Mouse (Mus musculus) adrenal gland, adult (tissue): ENCODE measurements around the gene Mon2.
A peak's percentile ranks its signal among the peaks of the same experiment; 100 is the strongest.

ENCODE experiments used
- DNase-seq, 2 experiments: peaks; one replicate each; pipeline ENCODE4 v3.0.0; 2022 to 2023; ENCODE audit warnings: low spot score in 1 of 2; ENCODE audit not compliant: inconsistent age in 2 of 2

The Mon2 gene

DNA sequence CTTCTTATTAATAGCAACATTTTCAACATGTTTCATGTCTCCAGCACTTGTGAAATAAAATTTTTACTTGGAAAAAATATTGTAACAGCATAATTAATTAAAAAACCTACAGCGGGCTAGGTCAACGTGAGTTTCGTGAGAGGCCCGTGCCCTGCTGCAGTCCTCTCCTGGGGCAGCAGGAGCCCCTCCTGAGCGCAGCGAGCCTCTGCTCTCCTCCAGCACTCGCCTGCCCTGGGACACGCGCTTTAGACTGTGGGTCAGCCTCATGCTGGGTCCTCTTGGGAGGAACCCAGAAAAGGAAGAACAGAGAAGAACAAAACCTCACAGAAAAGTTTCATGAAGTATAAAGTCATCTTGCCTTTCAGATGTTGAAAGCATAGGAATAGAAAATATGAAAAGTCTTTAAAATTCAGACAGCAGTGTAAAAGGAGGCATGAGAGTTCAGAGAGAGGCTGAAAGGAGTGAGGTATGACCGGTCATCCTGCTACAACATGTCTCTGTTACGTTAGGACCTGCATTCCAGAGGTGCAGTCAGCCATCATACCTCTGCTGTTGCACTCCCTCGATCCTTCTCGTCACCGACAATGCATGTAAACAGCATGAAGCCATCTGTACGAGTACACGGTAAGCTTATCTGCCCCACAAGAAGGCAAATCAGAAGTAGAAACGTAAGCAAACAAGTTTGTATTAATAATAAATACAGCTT lies 81.8 kb downstream of the Mon2 start:
- DNase-seq = no peak

DNA sequence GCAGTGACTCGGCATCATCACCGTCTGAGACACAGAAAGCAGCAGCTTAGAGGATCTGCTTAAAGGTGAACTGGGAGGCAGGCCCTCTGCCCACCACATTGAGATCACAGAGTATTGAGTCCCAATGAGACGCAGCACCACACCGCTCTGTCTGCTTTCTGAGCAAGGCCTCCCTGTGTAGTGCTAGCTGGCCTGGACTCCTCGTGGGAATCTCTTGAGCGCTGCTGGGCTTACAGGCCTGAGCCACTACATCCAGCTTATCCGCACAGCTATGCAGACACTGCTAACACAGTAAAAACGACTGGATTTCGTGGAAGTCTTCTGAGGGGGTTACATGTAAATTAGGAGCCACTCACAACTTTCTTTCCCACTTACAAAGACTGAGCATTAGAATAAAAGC lies 84.7 kb downstream of the Mon2 start:
- DNase-seq = no peak

DNA sequence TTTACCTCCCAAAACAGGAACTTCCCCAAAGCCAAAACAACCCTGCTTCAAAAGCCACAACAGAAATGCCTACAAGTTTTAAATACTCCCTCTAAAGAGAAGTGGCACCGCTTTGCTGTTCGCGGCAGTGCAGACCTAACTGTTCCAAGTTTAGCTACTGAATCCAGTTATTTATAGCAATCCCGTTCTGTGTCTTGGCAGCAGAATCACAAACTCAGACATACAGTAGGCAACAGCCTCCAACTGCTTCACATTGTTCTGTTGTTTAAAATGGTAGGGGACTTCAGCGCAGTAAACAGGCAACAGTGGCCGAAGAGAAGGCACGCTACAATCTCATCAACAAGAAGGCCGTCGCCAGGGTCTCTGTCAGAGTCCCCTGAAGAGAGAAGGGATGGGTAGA lies 85.3 kb downstream of the Mon2 start:
- no peak for DNase-seq

DNA sequence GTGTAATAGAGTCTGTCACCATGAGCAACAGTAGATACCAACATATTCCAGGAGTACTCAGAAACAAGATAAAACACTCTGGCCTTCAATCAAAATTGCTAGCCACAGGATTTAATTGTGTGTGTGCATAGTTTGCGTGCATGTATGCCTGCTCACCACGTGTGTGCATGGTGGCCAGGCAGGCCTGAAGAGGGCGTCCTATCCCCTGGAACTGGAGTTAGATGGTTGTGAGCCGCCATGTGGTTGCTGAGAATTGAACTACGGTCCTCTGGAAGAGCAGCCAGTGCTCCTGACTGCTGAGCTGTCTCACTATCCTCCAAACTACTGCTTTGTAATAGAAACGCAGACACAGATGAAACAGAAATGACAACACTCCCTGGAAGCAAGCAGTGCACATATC lies 85.7 kb downstream of the Mon2 start:
- no peak for DNase-seq

DNA sequence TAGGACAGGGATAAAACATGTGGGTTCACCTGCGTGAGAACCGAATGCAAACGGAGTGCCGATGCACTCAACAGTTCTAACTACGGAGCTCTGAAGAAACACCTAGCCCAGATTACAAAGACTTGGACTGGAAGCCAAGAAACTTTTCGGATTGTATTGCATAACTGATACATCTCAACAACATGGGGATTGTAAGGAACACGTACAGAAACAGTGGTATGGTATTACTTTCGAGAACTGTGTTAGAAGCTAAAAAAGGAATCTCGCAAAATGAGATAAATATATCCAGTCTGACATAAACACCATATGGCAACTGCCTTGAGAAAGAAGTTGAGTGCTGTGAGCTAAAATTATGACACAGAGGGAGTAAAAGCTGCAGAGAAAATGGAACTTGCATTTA lies 86.4 kb downstream of the Mon2 start:
- DNase-seq = no peak

DNA sequence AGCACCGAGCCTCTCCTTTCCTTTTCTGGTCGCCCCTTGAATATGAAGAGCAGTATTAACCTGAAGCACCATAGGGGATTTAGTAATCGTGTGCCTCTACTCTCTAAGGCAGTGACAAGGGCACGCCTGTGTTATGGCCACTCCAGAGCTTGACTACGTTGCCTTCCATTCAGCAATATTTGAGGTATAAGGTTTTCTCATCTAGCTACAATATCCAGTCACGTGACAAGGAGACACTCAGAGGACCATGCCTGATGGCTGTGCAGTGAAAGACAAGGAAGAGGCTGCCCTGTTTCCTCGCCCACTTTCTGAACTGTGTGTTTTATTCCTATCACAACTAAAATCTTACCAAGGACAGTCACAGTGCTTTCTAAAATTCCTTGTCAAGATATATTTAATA lies 87.9 kb downstream of the Mon2 start:
- DNase-seq = peak in 1 of 2 experiments; percentile 47

DNA sequence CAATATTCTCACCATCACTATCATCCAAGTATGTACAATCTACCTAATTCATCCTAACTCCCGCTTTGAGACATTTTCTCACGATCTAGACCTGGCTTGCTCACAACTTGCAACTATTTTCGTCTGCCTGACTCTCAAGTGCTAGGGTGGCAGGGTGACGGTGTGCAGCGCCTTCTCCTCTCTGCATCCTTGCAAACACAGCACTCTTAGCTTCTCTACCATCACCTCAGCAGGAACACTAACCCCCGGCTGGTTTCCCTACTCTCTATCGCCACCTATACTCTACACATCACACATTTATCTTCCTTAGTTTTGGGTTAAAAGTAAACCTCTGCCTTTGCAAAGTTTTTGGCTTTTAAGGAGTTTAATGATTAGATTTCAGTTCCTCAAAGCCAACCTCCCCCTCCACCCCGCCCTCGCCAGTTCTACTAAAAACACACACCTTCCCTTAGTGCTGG lies 88.6 kb downstream of the Mon2 start:
- peak; percentile 40 to 87 for DNase-seq

DNA sequence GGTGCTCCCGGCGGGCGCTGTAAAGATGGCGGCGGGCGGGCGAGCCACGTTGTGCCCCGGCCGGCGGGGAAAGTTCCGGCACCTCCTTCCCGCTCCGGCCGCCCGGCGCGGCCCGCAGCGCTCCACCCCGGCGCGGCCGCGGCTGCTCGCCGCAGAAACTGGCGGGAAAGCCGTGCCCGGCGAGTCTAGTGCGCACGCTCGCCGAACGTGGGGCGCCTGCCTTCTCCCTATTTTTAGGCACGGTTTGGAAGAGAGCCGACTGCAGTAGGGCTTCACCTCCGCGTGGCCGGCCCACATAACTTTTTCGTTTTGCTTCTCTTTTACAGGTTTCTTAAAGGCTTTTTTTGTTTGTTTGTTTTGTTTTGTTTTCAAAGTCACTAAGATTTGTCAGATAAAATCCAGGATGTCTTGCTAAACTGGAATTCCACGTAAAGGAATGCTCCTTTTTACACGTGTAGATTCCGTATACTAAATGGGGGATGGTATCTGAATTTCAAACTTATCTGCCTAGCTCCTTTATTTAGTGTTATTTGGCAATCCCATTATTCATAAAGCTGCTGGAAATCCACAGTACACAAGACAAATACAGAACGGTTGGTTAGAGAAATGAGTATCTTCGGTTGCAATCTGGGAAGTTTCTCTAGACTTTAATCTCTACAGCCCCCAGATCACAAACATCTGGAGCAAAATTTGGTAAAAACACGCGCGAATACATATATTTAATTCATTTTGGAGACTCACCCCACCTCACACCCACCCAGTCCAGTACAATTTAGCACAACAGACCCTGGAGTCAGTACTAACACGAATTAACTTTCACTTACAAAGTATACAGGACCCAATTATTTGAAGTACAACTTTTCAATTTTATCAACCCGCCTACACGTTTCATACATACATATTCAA lies 89.7 kb downstream of the Mon2 start:
- DNase-seq = peak; percentile 87 to 95

DNA sequence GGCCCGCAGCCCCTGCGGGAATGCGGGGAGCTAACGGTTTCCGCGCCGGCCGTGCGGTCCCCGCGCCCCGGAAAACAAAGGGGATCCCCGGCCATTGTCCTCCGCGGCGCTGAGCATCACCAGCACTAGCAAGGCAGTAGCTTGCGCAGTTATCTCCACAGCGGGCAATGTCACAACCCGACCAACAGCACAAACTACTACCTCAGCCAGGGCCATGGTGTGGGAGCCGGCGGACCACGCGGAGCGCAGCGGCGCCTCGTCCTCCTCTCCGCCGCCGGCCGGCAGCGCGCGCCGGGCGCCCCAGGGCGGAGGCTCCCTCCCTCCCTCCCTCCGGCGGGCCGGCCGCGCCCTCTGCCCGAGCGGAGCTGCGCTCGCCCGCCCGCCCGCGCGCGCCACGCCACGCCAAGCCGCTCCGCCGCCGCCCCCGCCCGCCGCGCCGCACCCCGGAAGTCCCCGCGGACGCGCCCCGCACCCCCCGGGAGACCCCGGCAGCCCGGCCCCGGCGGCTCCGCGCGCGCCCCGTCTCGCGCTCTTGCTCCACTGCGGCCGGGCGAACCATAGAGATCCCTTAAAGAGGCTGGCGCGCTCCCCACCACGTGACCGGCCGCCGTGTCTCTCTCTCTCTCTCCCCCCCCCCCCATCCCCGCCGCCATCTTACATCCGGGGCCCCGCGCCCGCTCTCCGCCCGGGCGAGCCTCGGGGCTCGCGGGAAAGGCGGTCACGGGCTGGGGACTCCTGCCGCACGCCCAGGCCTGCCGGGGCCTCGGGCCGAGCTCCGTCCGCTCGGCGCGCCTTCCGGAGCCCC lies 90.6 kb downstream of the Mon2 start:
- DNase-seq = peak; percentile 85 to 94

DNA sequence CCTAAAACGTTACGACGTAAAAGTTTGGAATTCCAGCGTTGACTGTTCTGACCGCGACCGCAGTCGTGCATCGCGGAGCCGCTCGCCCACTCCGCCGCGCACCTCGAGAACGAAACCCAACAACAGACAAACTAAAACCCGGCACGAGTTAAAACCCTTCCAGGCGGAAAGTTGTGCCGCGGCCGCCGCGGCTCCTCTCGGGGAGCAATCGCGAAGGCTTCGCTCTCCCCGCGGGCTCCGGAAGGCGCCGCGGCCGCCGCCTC lies 91.1 kb downstream of the Mon2 start:
- no peak for DNase-seq

DNA sequence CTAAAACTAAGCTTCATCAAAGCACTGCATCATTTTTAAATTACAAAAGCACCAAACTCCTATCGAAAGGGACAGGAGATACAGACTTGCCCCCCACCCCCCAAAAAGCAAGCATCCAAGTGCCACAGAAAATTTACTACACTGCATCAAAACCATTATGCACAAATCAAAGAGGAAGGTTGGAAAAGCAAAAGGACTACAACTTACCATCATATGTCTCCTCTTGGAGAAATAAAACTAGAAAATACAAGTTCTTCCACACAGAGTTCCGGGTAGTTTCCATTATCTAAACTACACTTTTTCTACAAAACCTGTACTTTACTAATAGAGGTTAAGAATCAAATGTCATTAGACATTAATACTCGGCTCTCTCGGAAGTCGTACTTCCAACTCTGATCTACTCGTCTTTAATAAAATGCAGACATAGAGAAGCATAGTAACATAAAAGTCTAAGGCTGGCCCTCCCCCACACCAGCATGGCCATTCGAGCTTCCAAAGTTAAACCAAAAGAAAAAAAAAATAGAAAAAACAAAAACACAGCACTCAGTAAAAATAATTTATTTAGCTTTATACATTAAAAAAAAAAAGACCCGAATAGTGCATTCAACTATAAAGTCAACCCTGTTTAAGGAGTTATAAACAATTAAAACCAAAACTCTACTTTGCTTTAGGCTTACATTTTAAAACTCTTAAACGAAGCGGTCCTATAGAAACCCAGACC lies 91.6 kb downstream of the Mon2 start:
- peak in 1 of 2 experiments; percentile 61 for DNase-seq

DNA sequence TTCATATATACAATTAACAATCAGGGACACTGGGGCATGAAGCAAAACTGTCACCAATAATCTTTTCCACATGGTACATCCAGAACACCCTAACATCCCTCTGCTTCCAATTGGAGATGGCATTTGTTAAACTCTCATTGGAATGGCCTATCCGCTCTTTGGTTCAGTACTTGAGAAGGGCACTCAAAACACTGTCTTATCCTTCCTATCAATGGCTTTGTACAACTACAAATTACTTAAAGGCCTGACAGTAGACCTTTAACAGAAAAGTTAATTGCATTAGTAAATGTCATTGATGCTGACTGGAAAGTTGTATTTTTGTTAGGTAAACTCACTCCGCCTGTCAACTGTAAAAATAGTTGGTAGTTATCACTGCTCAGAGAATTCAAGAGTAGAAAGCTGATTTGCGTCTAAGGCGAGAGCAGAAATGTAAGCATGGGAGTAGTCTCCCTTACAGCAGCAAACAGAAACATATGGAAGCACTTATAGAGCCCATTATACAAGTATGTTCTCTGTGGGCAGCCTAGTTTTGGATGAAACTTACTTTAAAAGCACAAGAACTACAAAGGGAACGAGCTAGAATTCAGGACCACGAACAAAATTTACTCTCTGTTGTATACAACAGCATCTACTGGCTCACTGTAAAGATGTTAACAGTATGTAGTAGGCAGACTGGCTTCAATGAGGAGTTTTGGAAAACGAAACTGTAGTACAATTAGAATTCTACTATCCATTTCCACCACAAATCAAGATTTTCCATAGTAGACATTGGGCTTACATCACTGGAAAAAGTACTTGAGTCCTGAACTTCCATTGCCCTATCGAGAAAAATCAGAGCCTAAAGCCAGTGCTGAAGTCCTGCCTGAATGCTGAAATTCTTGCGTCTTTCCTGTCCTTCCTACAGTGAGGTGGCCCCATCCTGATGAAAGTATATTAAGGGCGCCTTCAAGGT lies 92.5 kb downstream of the Mon2 start:
- peak in 1 of 2 experiments; percentile 70 for DNase-seq

DNA sequence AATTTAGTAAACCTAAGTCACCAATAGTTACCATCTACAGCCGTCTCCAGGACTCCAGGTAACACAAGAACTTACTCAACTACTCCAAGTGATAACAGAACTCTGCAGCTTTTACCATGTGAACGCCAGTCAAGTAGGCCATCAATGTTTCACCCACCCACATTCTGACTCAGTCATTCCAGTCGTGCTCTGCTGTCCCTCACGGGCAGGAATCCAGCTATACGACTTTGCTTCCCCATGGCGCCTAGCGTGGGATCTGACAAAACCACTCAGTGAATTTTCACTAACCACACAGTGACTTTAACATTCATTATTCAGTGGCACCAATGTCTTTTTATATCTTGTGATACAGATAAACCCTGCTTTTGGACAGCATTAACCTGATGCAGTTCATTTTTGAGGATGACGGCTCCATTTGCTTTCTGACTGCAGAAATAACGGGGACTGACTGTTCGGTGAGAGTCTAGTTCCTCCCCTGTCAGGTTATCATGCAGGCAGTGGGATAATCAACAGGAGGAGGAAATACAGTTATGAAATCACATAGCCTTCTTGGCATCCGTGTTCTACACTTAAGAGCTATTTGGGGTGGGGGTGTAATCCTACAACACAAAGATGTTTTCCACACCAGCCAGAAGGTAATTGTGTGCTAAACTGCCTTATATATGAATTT lies 93.3 kb downstream of the Mon2 start:
- DNase-seq = peak in 1 of 2 experiments; percentile 35

DNA sequence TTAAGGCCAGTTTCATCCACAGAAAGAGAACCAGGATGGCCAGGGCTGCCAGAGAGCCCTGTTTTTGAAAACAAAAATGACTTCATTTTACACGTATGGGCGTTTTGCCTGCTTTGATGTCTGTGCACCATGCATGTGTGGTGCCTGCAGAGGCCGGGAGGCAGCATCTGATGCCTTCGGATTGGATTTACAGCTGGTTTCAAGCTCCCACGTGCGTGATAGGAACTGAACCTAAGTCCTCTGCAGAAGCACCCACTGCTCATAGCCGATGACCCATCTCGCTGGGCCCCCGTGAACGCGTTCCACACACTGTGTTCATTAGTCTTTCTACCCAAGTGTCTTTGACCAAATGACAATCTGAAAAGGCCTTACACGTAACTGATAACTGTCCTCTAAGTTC lies 96.2 kb downstream of the Mon2 start:
- no peak for DNase-seq

DNA sequence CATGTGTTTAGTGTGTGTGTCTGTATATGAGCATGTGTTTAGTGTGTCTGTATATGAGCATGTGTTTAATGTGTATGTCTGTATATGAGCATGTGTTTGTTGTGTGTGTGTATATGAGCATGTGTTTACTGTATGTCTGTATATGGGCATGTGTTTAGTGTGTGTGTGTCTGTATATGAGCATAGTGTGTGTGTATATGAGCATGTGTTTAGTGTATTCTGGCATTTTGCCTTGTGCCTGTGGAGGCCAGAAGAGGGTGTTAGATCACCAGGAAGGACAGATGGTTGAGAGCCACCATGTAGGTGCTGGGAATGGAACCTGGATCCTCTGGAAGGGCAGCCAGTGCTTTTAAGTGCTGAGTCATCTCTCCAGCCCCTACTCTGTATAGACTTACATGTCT lies 96.9 kb downstream of the Mon2 start:
- no peak for DNase-seq

DNA sequence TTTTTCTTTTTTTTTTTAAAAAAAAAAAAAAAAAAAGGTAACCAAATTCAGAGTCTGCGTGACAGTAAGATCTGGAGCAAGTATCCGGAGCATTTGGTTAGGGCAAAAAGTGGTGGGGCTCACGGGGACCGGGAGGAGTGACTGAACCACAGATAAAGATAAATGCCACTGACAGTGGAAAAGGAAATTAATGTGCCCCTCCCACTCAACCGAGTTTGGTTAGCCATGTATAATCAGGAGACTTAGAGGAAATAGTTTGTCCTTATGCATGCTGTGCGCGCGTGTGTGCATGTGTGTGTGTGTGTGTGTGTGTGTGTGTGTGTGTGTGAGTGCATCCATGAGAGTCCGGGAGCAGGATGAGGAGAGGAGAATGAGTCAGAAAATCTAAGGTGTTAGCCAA lies 100.3 kb downstream of the Mon2 start:
- DNase-seq = no peak

DNA sequence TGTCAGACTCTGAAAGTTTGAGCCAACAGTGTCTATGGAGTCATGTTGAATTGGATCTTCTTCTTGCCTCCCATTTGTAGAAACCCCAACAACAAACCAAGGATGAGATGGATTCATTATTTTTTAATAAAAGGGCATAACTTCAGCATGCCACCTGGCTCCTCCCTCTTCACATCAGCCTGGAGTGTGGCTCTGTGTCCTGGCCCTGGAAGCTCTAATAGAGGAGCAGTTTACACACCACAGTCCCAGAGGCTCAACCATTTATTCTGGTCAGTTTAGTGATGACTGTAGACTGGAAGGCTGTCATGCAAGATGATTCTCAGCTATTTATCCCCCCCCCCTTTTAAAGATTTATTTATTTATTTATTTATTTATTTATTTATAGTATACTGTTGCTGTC lies 103.1 kb downstream of the Mon2 start:
- DNase-seq = no peak

DNA sequence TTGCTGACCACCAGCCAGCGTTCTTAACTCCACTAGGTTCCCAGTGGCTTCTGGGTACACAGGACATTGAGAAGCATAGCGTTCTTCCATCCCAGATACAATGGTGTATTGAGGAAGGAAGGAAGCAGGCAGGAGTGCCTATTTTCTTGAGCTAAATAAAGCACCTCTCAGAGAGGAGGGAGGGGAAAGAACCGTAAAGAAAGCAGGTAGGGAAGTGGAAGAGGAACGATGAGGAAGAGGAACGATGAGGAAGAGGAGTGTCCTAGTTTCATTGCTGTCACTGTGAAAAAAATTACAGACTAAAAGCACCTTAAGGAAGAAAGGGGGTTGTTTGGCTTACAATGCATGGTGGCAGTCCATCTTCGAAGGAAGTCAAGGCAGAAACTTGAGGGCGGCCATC lies 106.1 kb downstream of the Mon2 start:
- DNase-seq = no peak

DNA sequence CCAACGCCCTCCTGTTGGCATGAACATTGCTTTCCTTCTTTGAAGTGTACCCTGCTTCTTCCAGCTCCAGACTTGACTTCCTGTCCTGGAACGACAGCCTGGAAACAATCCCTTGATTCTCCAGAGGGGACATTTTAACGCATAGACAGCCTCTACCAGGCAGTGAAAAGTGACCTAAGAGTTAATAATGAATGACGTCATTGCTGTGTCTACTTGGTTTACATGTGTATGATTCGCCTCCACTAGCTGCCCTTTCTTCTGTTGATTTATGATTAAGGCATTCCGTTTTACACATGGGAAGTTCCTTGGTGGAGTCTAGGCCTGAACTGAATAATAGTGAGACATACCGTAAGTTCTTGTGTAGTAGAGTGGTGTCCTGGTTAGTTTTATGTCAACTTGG lies 109.9 kb downstream of the Mon2 start:
- DNase-seq = no peak
